Mouse (Mus musculus) heart, postnatal 0 days (tissue): ENCODE results near the gene Rorc. TPM values are rescaled to one million over a fixed set of nuclear protein-coding genes. Genes with fewer than 3 reads are reported as not detected.

Experiments
- ATAC-seq: fragments of 200-750 bp; cut with Nextera tagmentation; 2 replicates; pipeline ENCODE4 v1.8.0; 2017; ENCODE audit warnings: low read depth, moderate number of reproducible peaks, moderate library complexity; ENCODE audit not compliant: insufficient read depth
- DNase-seq: peaks from one replicate; pipeline ENCODE4 v3.0.0-alpha.2; 2016; ENCODE audit warnings: low spot score
- H3K27ac ChIP-seq: fragments of 300-500 bp; sonication (generic); 2 replicates; pipeline ENCODE4 v1.5.1; 2014; ENCODE audit warnings: low read depth, mild to moderate bottlenecking
- H3K27me3 ChIP-seq: fragments of 300-500 bp; sonication (generic); 2 replicates; pipeline ENCODE4 v1.6.1; 2014; ENCODE audit warnings: low read length, mixed read lengths; ENCODE audit not compliant: control insufficient read depth, insufficient read depth
- H3K36me3 ChIP-seq: fragments of 300-500 bp; sonication (generic); replicated peaks from 2 replicates; pipeline ENCODE4 v1.6.1; 2014; ENCODE audit warnings: low read length, mixed read lengths; ENCODE audit not compliant: control insufficient read depth, insufficient read depth
- H3K4me1 ChIP-seq: fragments of 300-500 bp; sonication (generic); 2 replicates; pipeline ENCODE4 v1.6.1; 2014; ENCODE audit warnings: antibody characterized with exemption; ENCODE audit not compliant: control insufficient read depth, insufficient read depth
- H3K4me2 ChIP-seq: fragments of 300-500 bp; sonication (generic); 2 replicates; pipeline ENCODE4 v1.6.1; 2014; ENCODE audit warnings: low read depth, mild to moderate bottlenecking, low read length, moderate library complexity
- H3K4me3 ChIP-seq: fragments of 300-500 bp; sonication (generic); 2 replicates; pipeline ENCODE4 v1.5.1; 2014; ENCODE audit warnings: low read depth, low read length
- H3K9ac ChIP-seq: fragments of 300-500 bp; sonication (generic); replicated peaks from 2 replicates; pipeline ENCODE4 v1.6.1; 2014; ENCODE audit warnings: low read depth, low read length, mixed read lengths
- H3K9me3 ChIP-seq: fragments of 300-500 bp; sonication (generic); replicated peaks from 2 replicates; pipeline ENCODE4 v1.6.1; 2016; ENCODE audit warnings: low read length; ENCODE audit not compliant: control insufficient read depth
- CTCF ChIP-seq: IDR thresholded peaks from 2 replicates; pipeline ENCODE4 v1.5.1; 2016; ENCODE audit warnings: antibody characterized with exemption, control low read depth, low read depth
- EP300 ChIP-seq: IDR thresholded peaks from 2 replicates; pipeline ENCODE4 v1.6.1; 2016; ENCODE audit warnings: antibody characterized with exemption, low read depth
- WGBS: fragments of 180-500 bp; shearing (Covaris S2); extraction: QIAGEN DNeasy Blood & Tissue Kit; methylation state at CpG from one replicate; pipeline ENCODE4 v1.1.7; 2014; 5-methylcytosine and 5-hydroxymethylcytosine counted together
- polyA plus RNA-seq: library from polyadenylated mRNA; unstranded; fragments of >200 nt; fragmentation: Nextera tagmentation; extraction: Ambion mirVana; gene quantifications from 2 replicates; pipeline ENCODE4 v1.2.1, GENCODE M21; 2015
- total RNA-seq: library from RNA; depleted of rRNA; stranded (reverse); fragments of >200 nt; gene quantifications from 2 replicates; pipeline ENCODE4 v1.2.3, GENCODE M21; 2014; ENCODE audit warnings: low replicate concordance

The Rorc gene
- total and polyA plus RNA-seq, 2 experiments from 2014 or later = 13.5 to 55.0 TPM

GRCm38 (mm10) chr3:94399663-94400310 is 27.2 kb downstream of the Rorc start:
- no peak overlapping the region for H3K9ac ChIP-seq
- peaks cover 4% of the 10 kb centered on the region; the same call in 1 of the 2 replicates for H3K4me1 ChIP-seq
- no peak overlapping the region for H3K4me2 ChIP-seq
- WGBS = 43% methylated on average over 5 of the region's 5 CpGs
- no peak for ATAC-seq
- no peak overlapping the region for H3K4me3 ChIP-seq
- H3K9me3 ChIP-seq = no peaks in the 10 kb centered on the region
- H3K27me3 ChIP-seq = peaks cover 62% of the 10 kb centered on the region
- DNase-seq = no peak
- H3K27ac ChIP-seq = no peak overlapping the region
- no peak for TF ChIP-seq EP300
- TF ChIP-seq CTCF = no peak
- H3K36me3 ChIP-seq = no peaks in the 10 kb centered on the region

DNA sequence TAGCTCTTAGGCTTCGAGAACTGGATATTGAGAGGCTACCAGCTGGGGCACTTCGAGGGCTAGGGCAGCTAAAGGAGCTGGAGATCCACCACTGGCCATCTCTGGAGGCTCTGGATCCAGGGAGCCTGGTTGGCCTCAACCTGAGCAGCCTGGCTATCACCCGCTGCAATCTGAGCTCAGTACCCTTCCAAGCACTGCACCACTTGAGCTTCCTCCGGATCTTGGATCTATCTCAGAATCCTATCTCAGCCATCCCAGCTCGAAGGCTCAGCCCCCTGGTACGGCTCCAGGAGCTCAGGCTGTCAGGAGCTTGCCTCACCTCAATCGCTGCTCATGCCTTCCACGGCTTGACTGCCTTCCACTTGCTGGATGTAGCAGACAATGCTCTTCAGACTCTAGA is 29.9 kb downstream of the Rorc start:
- Histone ChIP-seq H3K4me1 (peaks cover 11% of the 10 kb centered on the region; the same call in 1 of the 2 replicates), H3K27me3 (peaks cover 57% of the 10 kb centered on the region), H3K27ac (no peak overlapping the region), H3K36me3 (no peaks in the 10 kb centered on the region), H3K4me3 (no peak overlapping the region), H3K4me2 (no peak overlapping the region), H3K9me3 (no peaks in the 10 kb centered on the region), H3K9ac (no peak overlapping the region)
- ATAC-seq = no peak
- WGBS = 43% methylated on average over 8 of the region's 8 CpGs
- DNase-seq = no peak
- TF ChIP-seq EP300 (no peak), CTCF (no peak)

DNA sequence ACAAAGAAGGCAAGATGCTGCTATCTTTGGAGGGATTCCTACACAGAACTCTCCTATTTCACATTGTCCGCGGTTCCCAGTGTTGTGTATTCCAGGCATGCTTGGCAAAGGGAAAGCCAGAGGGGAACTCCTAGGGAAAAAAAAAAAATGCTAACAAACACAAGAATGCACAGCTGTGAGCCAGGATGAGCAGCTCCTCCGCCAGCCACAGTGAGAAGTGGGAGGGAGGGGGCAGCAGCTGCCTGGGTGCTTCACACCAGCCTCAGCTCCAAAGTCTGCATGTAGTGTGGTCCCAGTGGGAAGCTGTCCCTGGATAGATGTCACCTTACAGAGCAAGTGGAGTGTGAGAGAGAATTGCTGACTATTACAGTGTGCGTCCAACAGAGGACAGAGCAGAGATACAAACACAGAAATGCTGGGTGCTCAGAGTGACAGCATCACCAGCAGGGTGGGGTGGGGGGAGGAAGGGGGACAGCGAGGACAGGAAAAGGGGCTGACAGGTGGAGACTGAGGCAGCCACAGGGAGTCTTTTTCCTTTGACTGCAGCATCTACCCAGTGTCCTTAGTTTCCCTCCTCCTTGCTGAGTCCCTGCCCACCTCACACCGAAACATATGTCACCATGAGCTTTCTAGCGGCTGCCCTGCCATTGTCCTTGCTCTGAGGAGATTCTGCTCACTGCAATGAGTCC is 31.9 kb downstream of the Rorc start:
- WGBS = 22% methylated on average over 7 of the region's 7 CpGs
- Histone ChIP-seq H3K4me3 (no peak overlapping the region), H3K9me3 (no peaks in the 10 kb centered on the region), H3K36me3 (no peaks in the 10 kb centered on the region), H3K27me3 (peaks cover 39% of the 10 kb centered on the region), H3K9ac (no peak overlapping the region), H3K4me1 (peaks cover 8% of the 10 kb centered on the region; the same call in 1 of the 2 replicates), H3K4me2 (no peak overlapping the region), H3K27ac (no peak overlapping the region)
- ATAC-seq (no peak), DNase-seq (no peak)
- TF ChIP-seq EP300 (no peak), CTCF (no peak)

GRCm38 (mm10) chr3:94405561-94405960 is 33.0 kb downstream of the Rorc start:
- no peak overlapping the region for H3K27ac ChIP-seq

GRCm38 (mm10) chr3:94412530-94412929 is 39.9 kb downstream of the Rorc start:
- Histone ChIP-seq H3K9ac (peak overlapping the region; percentile 15; the same call in 1 of the 2 replicates), H3K4me2 (peak overlapping the region; percentile 66), H3K27me3 (no peaks in the 10 kb centered on the region), H3K9me3 (no peaks in the 10 kb centered on the region), H3K27ac (no peak overlapping the region), H3K4me1 (peaks cover 9% of the 10 kb centered on the region), H3K36me3 (no peaks in the 10 kb centered on the region), H3K4me3 (peak overlapping the region; percentile 42)
- ATAC-seq = peak; percentile 12; the same call in 1 of the 2 replicates
- DNase-seq = no peak
- WGBS = 10% methylated on average over 25 of the region's 25 CpGs
- TF ChIP-seq EP300 = no peak
- no peak for TF ChIP-seq CTCF

More at GRCm38 (mm10) chr3:94405561-94405960, 33.0 kb downstream of the Rorc start:
- no peak overlapping the region for H3K9ac ChIP-seq
- 33% methylated on average over 4 of the region's 4 CpGs for WGBS
- ATAC-seq (no peak), DNase-seq (no peak)
- H3K4me1 ChIP-seq = peaks cover 8% of the 10 kb centered on the region; the same call in 1 of the 2 replicates
- H3K27me3 ChIP-seq = peaks cover 29% of the 10 kb centered on the region
- TF ChIP-seq CTCF (no peak), EP300 (no peak)
- no peaks in the 10 kb centered on the region for H3K36me3 ChIP-seq
- H3K9me3 ChIP-seq = no peaks in the 10 kb centered on the region
- no peak overlapping the region for H3K4me2 ChIP-seq
- no peak overlapping the region for H3K4me3 ChIP-seq
